Mouse (Mus musculus): Measurements from ENCODE around the gene Fam71f2. TPM values are rescaled to one million over a fixed set of nuclear protein-coding genes. Genes with fewer than 3 reads are reported as not detected.

The Fam71f2 gene
- polyA plus RNA-seq, 1 experiment = 0.20 TPM

- Histone ChIP-seq H3K27me3 (ENCODE audit: control insufficient read depth, insufficient read depth, low read length) (no peaks in the 10 kb centered on the region), H3K27ac (ENCODE audit: insufficient read depth, low read depth, low read length) (no peak overlapping the region), H3K36me3 (ENCODE audit: control insufficient read depth, insufficient read depth, low read length) (no peaks in the 10 kb centered on the region), H3K4me1 (ENCODE audit: control insufficient read depth, insufficient read depth, insufficient read length, low read length) (no peaks in the 10 kb centered on the region), H3K4me3 (ENCODE audit: low read depth, low read length) (no peak overlapping the region)
- TF ChIP-seq CTCF (IDR thresholded peaks at IDR 0.05; ENCODE audit: extremely low read depth, insufficient read length, insufficient replicate concordance, low read depth, low read length) (no peak), POLR2A (IDR thresholded peaks at IDR 0.05; ENCODE audit: low read depth, low read length) (no peak)
- WGBS = 74% methylated on average over 5 of the region's 5 CpGs
Measured at GRCm38 (mm10) chr6:29261831-29262230, 17.6 kb upstream of the Fam71f2 start.

GRCm38 (mm10) chr6:29263650-29264455, 15.5 kb upstream of the Fam71f2 start:
- Histone ChIP-seq H3K27me3 (ENCODE audit: control insufficient read depth, insufficient read depth, low read length) (no peaks in the 10 kb centered on the region), H3K27ac (ENCODE audit: insufficient read depth, low read depth, low read length) (no peak overlapping the region), H3K36me3 (ENCODE audit: control insufficient read depth, insufficient read depth, low read length) (no peaks in the 10 kb centered on the region), H3K4me3 (ENCODE audit: low read depth, low read length) (no peak overlapping the region), H3K4me1 (ENCODE audit: control insufficient read depth, insufficient read depth, insufficient read length, low read length) (no peaks in the 10 kb centered on the region)
- no peak for TF ChIP-seq POLR2A (IDR thresholded peaks at IDR 0.05; ENCODE audit: low read depth, low read length)
- no peak for TF ChIP-seq CTCF (IDR thresholded peaks at IDR 0.05; ENCODE audit: extremely low read depth, insufficient read length, insufficient replicate concordance, low read depth, low read length)
- 66% methylated on average over 6 of the region's 6 CpGs for WGBS

- H3K4me3 ChIP-seq (ENCODE audit: low read depth, low read length) = no peak overlapping the region
- TF ChIP-seq CTCF (IDR thresholded peaks at IDR 0.05; ENCODE audit: extremely low read depth, insufficient read length, insufficient replicate concordance, low read depth, low read length) (no peak), POLR2A (IDR thresholded peaks at IDR 0.05; ENCODE audit: low read depth, low read length) (no peak)
- no peaks in the 10 kb centered on the region for H3K4me1 ChIP-seq (ENCODE audit: control insufficient read depth, insufficient read depth, insufficient read length, low read length)
- no peaks in the 10 kb centered on the region for H3K27me3 ChIP-seq (ENCODE audit: control insufficient read depth, insufficient read depth, low read length)
- H3K27ac ChIP-seq (ENCODE audit: insufficient read depth, low read depth, low read length) = no peak overlapping the region
- 68% methylated on average over 3 of the region's 3 CpGs for WGBS
- no peaks in the 10 kb centered on the region for H3K36me3 ChIP-seq (ENCODE audit: control insufficient read depth, insufficient read depth, low read length)
Measured at GRCm38 (mm10) chr6:29264456-29264781, 15.0 kb upstream of the Fam71f2 start.

- no peaks in the 10 kb centered on the region for H3K27me3 ChIP-seq (ENCODE audit: control insufficient read depth, insufficient read depth, low read length)
- H3K4me3 ChIP-seq (ENCODE audit: low read depth, low read length) = no peak overlapping the region
Measured at GRCm38 (mm10) chr6:29266936-29267335, 12.5 kb upstream of the Fam71f2 start.

GRCm38 (mm10) chr6:29269006-29269668, 10.3 kb upstream of the Fam71f2 start:
- WGBS = 62% methylated on average over 6 of the region's 6 CpGs
- Histone ChIP-seq H3K4me1 (ENCODE audit: control insufficient read depth, insufficient read depth, insufficient read length, low read length) (peaks cover 4% of the 10 kb centered on the region), H3K27me3 (ENCODE audit: control insufficient read depth, insufficient read depth, low read length) (no peaks in the 10 kb centered on the region), H3K36me3 (ENCODE audit: control insufficient read depth, insufficient read depth, low read length) (no peaks in the 10 kb centered on the region), H3K27ac (ENCODE audit: insufficient read depth, low read depth, low read length) (no peak overlapping the region), H3K4me3 (ENCODE audit: low read depth, low read length) (no peak overlapping the region)
- TF ChIP-seq CTCF (IDR thresholded peaks at IDR 0.05; ENCODE audit: extremely low read depth, insufficient read length, insufficient replicate concordance, low read depth, low read length) (no peak), POLR2A (IDR thresholded peaks at IDR 0.05; ENCODE audit: low read depth, low read length) (no peak)

More at GRCm38 (mm10) chr6:29266936-29267335, 12.5 kb upstream of the Fam71f2 start:
- Histone ChIP-seq H3K36me3 (ENCODE audit: control insufficient read depth, insufficient read depth, low read length) (no peaks in the 10 kb centered on the region), H3K27ac (ENCODE audit: insufficient read depth, low read depth, low read length) (no peak overlapping the region), H3K4me1 (ENCODE audit: control insufficient read depth, insufficient read depth, insufficient read length, low read length) (peaks cover 3% of the 10 kb centered on the region; the same call in 1 of the 2 replicates)
- 54% methylated on average over 4 of the region's 4 CpGs for WGBS
- TF ChIP-seq CTCF (IDR thresholded peaks at IDR 0.05; ENCODE audit: extremely low read depth, insufficient read length, insufficient replicate concordance, low read depth, low read length) = no peak
- no peak for TF ChIP-seq POLR2A (IDR thresholded peaks at IDR 0.05; ENCODE audit: low read depth, low read length)

- H3K36me3 ChIP-seq (ENCODE audit: control insufficient read depth, insufficient read depth, low read length) = no peaks in the 10 kb centered on the region
- no peaks in the 10 kb centered on the region for H3K27me3 ChIP-seq (ENCODE audit: control insufficient read depth, insufficient read depth, low read length)
- peaks cover 4% of the 10 kb centered on the region for H3K4me1 ChIP-seq (ENCODE audit: control insufficient read depth, insufficient read depth, insufficient read length, low read length)
- H3K4me3 ChIP-seq (ENCODE audit: low read depth, low read length) = no peak overlapping the region; the same call in 1 of the 2 replicates
- under 1% methylated on average over 8 of the region's 8 CpGs for WGBS
- no peak overlapping the region for H3K27ac ChIP-seq (ENCODE audit: insufficient read depth, low read depth, low read length)
- TF ChIP-seq CTCF (IDR thresholded peaks at IDR 0.05; ENCODE audit: extremely low read depth, insufficient read length, insufficient replicate concordance, low read depth, low read length) = no peak
- no peak for TF ChIP-seq POLR2A (IDR thresholded peaks at IDR 0.05; ENCODE audit: low read depth, low read length)
Measured at GRCm38 (mm10) chr6:29270961-29271360, 8.4 kb upstream of the Fam71f2 start.
